Mouse (Mus musculus) kidney, embryonic 16.5 days (tissue): Measurements from ENCODE around the gene Snx13. TPM values are rescaled to one million over a fixed set of nuclear protein-coding genes. Genes with fewer than 3 reads are reported as not detected.

Experiments
- ATAC-seq: fragments of 200-750 bp; cut with Nextera tagmentation; 2 replicates; pipeline ENCODE4 v1.8.0; 2017; ENCODE audit warnings: moderate TSS enrichment; ENCODE audit not compliant: low FRiP score, low TSS enrichment
- H3K27ac ChIP-seq: fragments of 300-500 bp; sonication (generic); 2 replicates; pipeline ENCODE4 v1.5.1; 2014; ENCODE audit warnings: low read length
- H3K27me3 ChIP-seq: fragments of 300-500 bp; sonication (generic); 2 replicates; pipeline ENCODE4 v1.6.1; 2014; ENCODE audit warnings: low read length, control low read depth, mixed read lengths; ENCODE audit not compliant: insufficient read depth
- H3K36me3 ChIP-seq: fragments of 300-500 bp; sonication (generic); 2 replicates; pipeline ENCODE4 v1.6.1; 2014; ENCODE audit warnings: low read length, control low read depth, mixed read lengths; ENCODE audit not compliant: insufficient read depth
- H3K4me1 ChIP-seq: fragments of 300-500 bp; sonication (generic); 2 replicates; pipeline ENCODE4 v1.6.1; 2014; ENCODE audit warnings: low read length, control low read depth, mixed read lengths; ENCODE audit not compliant: insufficient read depth
- H3K4me2 ChIP-seq: fragments of 300-500 bp; sonication (generic); replicated peaks from 2 replicates; pipeline ENCODE4 v1.6.1; 2014; ENCODE audit warnings: low read depth, low read length
- H3K4me3 ChIP-seq: fragments of 300-500 bp; sonication (generic); 2 replicates; pipeline ENCODE4 v1.5.1; 2014; ENCODE audit warnings: mild to moderate bottlenecking, low read length
- H3K9ac ChIP-seq: fragments of 300-500 bp; sonication (generic); replicated peaks from 2 replicates; pipeline ENCODE4 v1.6.1; 2014; ENCODE audit warnings: low read length
- H3K9me3 ChIP-seq: fragments of 300-500 bp; sonication (generic); 2 replicates; pipeline ENCODE4 v1.6.1; 2016; ENCODE audit warnings: low read length, control low read depth
- WGBS: fragments of 180-500 bp; shearing (Covaris S2); extraction: QIAGEN DNeasy Blood & Tissue Kit; methylation state at CpG from one replicate; pipeline ENCODE4 v1.1.7; 2014; 5-methylcytosine and 5-hydroxymethylcytosine counted together
- polyA plus RNA-seq: library from polyadenylated mRNA; unstranded; fragments of >200 nt; fragmentation: Nextera tagmentation; extraction: Ambion mirVana; gene quantifications from 2 replicates; pipeline ENCODE4 v1.2.1, GENCODE M21; 2015

Gene Snx13
- polyA plus RNA-seq, 1 experiment from 2014 or later, result 27.0 TPM

DNA sequence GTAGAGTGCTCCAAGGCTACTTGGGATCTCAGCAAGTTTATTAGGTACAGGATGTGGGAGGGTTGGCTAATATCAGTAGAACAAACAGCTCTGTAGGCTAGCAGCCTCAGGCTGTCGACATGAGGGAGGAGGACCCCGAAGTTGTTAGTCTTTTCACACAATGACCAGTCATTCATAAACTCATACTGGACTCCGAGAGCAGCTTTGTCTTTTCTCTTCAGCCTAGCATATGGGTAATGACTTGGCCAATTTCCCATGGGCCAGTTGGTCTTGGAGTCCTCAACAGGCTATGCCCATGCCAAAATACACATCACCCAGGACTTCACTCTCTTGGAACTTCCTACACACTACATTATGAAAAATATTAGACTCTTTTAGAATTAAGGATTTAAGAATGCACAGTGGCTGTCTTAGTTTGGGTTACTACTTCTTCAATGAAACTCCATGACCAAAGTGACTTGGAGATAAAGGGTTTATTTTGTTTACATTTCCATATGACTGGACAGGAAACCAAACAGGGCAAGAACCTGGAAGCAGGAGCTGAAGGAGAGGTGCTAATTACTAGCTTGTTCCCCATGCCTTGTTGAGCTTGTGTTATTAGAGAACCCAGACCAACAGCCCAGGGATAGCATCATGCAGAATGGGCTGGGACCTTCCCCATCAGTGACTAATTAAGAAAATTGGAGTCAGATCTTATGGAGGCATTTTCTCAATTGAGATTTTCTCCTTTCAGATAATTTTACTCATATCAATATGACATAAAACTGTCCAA is 16.9 kb downstream of the Snx13 start:
- ATAC-seq, result no peak
- no peak overlapping the region for H3K9ac ChIP-seq
- H3K27me3 ChIP-seq, result no peaks in the 10 kb centered on the region
- WGBS, result 42% methylated on average over 3 of the region's 3 CpGs
- H3K4me3 ChIP-seq, result no peak overlapping the region
- H3K4me1 ChIP-seq, result no peaks in the 10 kb centered on the region
- no peaks in the 10 kb centered on the region for H3K36me3 ChIP-seq
- no peaks in the 10 kb centered on the region for H3K9me3 ChIP-seq
- no peak overlapping the region for H3K27ac ChIP-seq
- no peak overlapping the region for H3K4me2 ChIP-seq

DNA sequence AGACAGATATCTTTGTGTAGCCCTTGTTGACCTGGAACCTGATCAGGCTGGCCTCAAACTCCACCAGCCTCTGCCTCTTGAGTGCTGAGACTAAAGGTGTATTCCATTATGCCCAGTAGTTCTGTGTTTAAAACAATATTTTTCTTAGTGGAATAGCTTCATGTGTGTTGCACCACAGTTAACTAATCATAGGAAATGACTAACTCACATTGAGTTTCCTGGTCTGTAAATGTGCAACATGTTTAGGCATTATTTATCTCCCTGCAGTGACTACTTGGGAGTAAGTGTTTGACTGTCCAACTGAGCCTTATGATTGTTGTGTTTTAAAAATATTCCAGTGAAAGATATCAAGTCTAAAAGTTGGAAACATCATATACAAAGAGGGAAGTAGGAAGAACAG is 20.6 kb downstream of the Snx13 start:
- Histone ChIP-seq H3K9me3 (no peaks in the 10 kb centered on the region), H3K27me3 (no peaks in the 10 kb centered on the region), H3K9ac (no peak overlapping the region), H3K4me2 (no peak overlapping the region), H3K4me3 (no peak overlapping the region), H3K4me1 (no peaks in the 10 kb centered on the region), H3K36me3 (no peaks in the 10 kb centered on the region), H3K27ac (no peak overlapping the region)
- no peak for ATAC-seq

DNA sequence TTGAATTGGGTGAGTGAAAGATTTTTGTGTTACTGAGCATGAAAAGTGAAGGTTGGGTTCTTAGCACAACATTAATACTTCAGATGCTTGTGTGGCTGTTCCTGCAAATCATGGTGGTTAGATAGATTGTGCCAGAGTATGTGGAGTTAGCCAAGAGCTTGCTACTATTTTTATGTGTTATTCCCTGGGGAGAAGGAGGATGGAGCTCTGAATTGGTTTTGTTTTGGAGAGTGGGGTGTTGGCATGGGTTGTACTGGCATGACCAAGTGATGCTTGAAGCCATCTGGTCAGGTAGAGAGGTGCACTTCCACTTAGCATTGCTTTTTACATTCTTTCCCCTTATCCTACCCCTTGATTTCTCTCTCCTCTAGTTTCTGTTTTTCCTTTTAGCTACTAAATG is 24.4 kb downstream of the Snx13 start:
- no peak overlapping the region for H3K4me2 ChIP-seq
- H3K9me3 ChIP-seq, result no peaks in the 10 kb centered on the region
- no peaks in the 10 kb centered on the region for H3K36me3 ChIP-seq
- no peak overlapping the region for H3K4me3 ChIP-seq
- H3K9ac ChIP-seq, result no peak overlapping the region
- no peak for ATAC-seq
- H3K4me1 ChIP-seq, result 0 out of 2 replicates have a peak, but pooled peaks cover 5% of the 10 kb centered on the region
- H3K27me3 ChIP-seq, result no peaks in the 10 kb centered on the region
- H3K27ac ChIP-seq, result no peak overlapping the region

DNA sequence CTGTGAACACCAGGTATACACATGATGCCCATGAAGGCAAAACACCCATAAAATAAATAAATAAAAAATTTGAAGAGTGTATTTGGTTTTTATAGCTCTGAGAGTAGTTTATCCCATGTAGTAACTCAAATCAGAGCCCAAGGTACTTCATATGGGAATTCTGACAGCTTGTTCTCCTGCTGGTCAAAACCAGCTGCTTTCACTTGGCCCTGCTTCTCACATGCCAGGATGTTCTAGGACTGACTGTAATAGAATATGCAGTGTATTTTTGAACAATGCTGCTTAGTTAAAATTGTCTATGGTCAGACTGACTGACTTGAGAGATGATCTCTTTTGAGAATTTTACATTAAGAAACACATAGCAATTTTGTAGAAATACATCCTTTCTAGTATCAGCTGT is 25.2 kb downstream of the Snx13 start:
- H3K27ac ChIP-seq, result no peak overlapping the region
- no peaks in the 10 kb centered on the region for H3K27me3 ChIP-seq
- H3K4me3 ChIP-seq, result no peak overlapping the region
- no peak overlapping the region for H3K9ac ChIP-seq
- no peaks in the 10 kb centered on the region for H3K9me3 ChIP-seq
- H3K4me2 ChIP-seq, result no peak overlapping the region
- H3K4me1 ChIP-seq, result 0 out of 2 replicates have a peak, but pooled peaks cover 5% of the 10 kb centered on the region
- ATAC-seq, result no peak
- H3K36me3 ChIP-seq, result no peaks in the 10 kb centered on the region

DNA sequence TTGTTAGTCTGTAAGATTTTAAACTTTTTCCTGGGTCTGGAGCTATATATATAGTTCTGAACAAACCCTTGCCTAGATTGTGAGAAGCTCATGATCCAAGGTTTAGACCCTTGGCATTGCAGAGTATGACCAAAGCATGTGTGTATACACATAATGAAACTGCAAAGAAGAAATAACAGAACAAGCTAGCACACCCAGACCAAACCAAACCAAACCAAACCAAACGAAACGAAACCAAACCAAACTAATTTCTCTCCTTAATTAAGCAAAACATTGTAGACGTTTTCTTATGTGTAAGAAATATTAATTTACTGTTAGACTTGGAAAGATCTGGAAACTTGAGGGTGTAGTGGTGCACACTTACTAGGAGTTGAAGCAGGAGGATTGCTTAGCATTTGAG is 29.0 kb downstream of the Snx13 start:
- H3K27ac ChIP-seq, result no peak overlapping the region
- H3K27me3 ChIP-seq, result no peaks in the 10 kb centered on the region
- no peaks in the 10 kb centered on the region for H3K9me3 ChIP-seq
- no peak overlapping the region for H3K4me2 ChIP-seq
- no peak for ATAC-seq
- no peaks in the 10 kb centered on the region for H3K36me3 ChIP-seq
- H3K4me3 ChIP-seq, result no peak overlapping the region
- H3K4me1 ChIP-seq, result 0 out of 2 replicates have a peak, but pooled peaks cover 5% of the 10 kb centered on the region
- no peak overlapping the region for H3K9ac ChIP-seq
- WGBS, result 85% methylated on average over 3 of the region's 3 CpGs

DNA sequence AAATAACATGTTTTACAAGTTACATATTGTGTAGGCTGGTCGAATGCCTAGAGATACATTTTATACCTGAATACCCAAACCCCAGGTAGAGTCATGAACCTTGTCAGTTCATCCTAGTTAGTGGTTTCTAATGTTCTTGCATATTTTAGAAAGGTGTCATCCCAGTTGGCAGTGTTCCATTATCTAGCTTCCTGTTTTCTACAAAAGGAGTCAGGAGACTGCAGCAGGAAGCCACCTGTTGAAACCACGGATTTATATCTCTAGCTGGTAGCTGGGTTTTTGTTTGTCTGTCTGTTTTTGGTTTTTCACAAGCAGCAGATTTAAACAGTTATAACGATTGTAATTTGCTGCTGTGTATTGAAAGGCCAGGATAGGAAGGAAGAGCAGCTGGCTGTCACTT is 76.6 kb downstream of the Snx13 start:
- Histone ChIP-seq H3K4me2 (no peak overlapping the region), H3K9ac (no peak overlapping the region), H3K27me3 (no peaks in the 10 kb centered on the region), H3K4me1 (no peaks in the 10 kb centered on the region), H3K27ac (no peak overlapping the region), H3K36me3 (0 out of 2 replicates have a peak, but pooled peaks cover 4% of the 10 kb centered on the region), H3K9me3 (no peaks in the 10 kb centered on the region), H3K4me3 (no peak overlapping the region)
- no peak for ATAC-seq
- 71% methylated on average over 3 of the region's 3 CpGs for WGBS

DNA sequence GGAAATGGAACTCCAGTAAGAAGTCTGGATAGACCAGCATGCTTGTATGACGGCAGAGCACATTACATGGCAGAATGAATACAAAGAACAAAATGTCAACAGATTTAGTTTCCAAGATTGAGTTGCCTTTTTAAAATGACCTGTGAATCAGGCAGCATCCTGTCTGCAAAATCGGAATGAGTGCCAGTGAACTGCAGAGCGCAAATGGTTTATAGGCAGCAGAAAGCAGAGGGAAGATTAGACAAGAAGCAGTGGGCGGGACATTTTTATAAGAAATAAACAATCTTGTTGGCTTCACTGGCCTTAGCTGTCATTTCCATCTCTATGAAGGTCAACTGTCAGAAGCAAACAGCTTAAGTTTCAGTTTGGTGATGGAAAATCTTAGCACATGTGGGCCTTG is 106.2 kb downstream of the Snx13 start:
- Histone ChIP-seq H3K36me3 (peaks cover 5% of the 10 kb centered on the region; the same call in 1 of the 2 replicates), H3K27me3 (no peaks in the 10 kb centered on the region), H3K9ac (no peak overlapping the region), H3K4me1 (no peaks in the 10 kb centered on the region), H3K4me2 (no peak overlapping the region), H3K27ac (no peak overlapping the region), H3K4me3 (no peak overlapping the region), H3K9me3 (no peaks in the 10 kb centered on the region)
- 71% methylated on average over 4 of the region's 4 CpGs for WGBS
- ATAC-seq, result no peak

DNA sequence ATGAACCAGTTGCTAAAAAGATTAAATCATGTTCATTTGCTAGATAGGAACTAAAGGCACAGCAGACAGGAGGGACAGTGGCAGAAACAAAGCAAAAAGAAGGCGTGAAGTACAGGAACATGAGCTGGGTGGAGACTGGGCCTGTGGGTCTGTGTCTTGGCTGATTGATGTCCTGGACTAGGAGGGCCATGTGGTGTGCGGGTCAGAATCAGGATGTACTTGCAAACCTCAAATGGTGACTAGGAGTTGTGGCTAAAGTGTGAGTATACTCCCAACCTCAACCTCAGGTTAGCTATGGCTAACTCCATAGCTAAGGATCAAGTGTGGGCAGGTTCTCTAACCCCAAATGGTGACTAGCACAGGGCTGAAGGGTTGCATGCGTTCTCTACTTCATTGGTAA is 107.2 kb downstream of the Snx13 start:
- Histone ChIP-seq H3K4me1 (no peaks in the 10 kb centered on the region), H3K27ac (no peak overlapping the region), H3K4me3 (no peak overlapping the region), H3K9ac (no peak overlapping the region), H3K36me3 (no peaks in the 10 kb centered on the region), H3K27me3 (no peaks in the 10 kb centered on the region), H3K4me2 (no peak overlapping the region), H3K9me3 (no peaks in the 10 kb centered on the region)
- ATAC-seq, result no peak
- 47% methylated on average over 3 of the region's 3 CpGs for WGBS

DNA sequence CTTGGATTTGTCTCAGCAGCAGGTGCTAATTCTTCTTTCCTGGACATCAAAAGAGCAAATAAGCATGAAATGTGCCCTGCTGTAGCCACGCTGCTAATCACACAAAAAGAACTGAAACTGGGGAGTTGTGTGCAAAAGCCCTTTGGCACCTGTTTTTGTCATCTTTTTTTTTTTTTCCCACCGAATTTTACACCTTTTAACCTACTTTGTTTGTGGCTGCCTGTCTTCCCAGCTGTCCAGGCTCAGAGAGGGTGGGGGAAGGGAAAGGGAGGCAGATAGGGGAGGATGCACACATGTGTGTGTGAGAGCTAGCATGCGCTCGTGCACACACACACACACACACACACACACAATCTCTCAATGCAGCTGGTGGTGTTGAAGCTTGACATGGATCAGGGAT is 110.3 kb downstream of the Snx13 start:
- no peak for ATAC-seq
- Histone ChIP-seq H3K27ac (no peak overlapping the region), H3K9ac (no peak overlapping the region), H3K4me1 (no peaks in the 10 kb centered on the region), H3K27me3 (no peaks in the 10 kb centered on the region), H3K4me2 (no peak overlapping the region), H3K36me3 (no peaks in the 10 kb centered on the region), H3K4me3 (no peak overlapping the region), H3K9me3 (no peaks in the 10 kb centered on the region)
- 54% methylated on average over 4 of the region's 4 CpGs for WGBS

DNA sequence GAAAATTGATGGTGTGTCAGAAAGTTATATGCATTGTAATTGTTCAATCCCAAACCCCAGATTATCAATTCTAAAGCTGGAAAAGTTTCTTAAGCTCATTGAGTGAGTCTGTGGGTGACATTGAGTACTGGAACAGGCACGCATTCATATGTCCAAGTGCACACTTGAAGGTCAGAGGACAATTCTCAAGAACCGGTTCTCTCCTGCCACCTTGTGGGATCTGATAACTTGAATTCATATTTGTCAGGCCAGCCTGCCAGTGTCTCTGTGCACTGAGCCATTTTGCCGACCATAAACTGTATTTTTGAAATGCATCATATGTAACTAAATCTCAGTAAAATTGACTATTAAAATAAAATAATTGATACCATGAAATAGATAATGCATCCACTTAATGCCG is 114.7 kb downstream of the Snx13 start:
- ATAC-seq, result no peak
- no peak overlapping the region for H3K27ac ChIP-seq

More for the DNA sequence above, 114.7 kb downstream of the Snx13 start:
- Histone ChIP-seq H3K4me3 (no peak overlapping the region), H3K9ac (no peak overlapping the region), H3K4me2 (no peak overlapping the region), H3K36me3 (no peaks in the 10 kb centered on the region), H3K9me3 (no peaks in the 10 kb centered on the region), H3K27me3 (no peaks in the 10 kb centered on the region), H3K4me1 (no peaks in the 10 kb centered on the region)
- 70% methylated on average over 4 of the region's 4 CpGs for WGBS
